Mouse (Mus musculus): ENCODE results near the gene Dip2b.
A peak's percentile ranks its signal among the peaks of the same experiment; 100 is the strongest.

DNA sequence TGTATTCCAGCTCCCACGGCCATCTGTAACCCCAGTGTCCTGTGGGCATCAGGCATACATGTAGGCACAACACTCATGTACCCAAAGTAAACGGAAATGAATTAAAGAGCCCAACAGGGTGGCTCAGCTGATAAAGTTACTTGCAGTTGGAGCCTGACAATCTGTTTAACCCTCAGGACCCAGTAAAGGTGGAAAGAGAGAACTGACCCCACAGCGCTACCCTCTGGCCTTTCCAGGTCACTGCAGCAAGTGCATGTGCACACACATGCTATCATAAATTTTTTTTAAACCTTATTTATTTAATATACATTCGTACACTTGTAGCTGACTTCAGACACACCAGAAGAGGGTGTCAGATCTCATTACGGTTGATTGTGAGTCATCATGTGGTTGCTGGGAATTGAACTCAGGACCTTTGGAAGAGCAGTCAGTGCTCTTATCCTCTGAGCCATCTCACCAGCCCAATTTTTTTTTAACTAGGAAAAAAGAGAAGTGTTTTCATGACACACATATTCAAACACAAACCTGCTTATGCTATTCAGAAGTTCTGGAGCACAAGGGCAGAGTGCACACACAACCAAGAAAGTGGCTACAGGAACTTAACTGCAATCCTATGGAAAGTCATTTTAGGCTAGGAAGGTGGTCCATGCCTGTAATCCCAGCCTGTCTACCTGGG lies 146.5 kb downstream of the Dip2b start:
- TF ChIP-seq CTCF (conservative IDR thresholded peaks at IDR 0.05; ENCODE audit: low read length) (peak; percentile 69), POU5F1 (IDR thresholded peaks at IDR 0.05; ENCODE audit: borderline replicate concordance, low read length) (no peak)

Measured in E14TG2a.4 (cell line).